Mouse (Mus musculus) ES-E14 (cell line): ENCODE measurements at regions not wholly inside any gene's neighbourhood (a gene's known extent, or its start where the extent isn't known, plus 50 kb on each side); places are given as distances from the start of the nearest gene placed in this dataset.

Experiments
- DNase-seq: peaks from one replicate; pipeline ENCODE4 v3.0.0-alpha.2; 2013; ENCODE audit warnings: low read depth, low spot score
- H3K27ac ChIP-seq: 2 replicates; pipeline ENCODE4 v1.5.1; 2012; ENCODE audit warnings: low read depth, mild to moderate bottlenecking, low read length, moderate library complexity, mixed read lengths; ENCODE audit not compliant: poor library complexity, insufficient read depth, severe bottlenecking
- H3K36me3 ChIP-seq: 2 replicates; pipeline ENCODE4 v1.6.1; 2012; ENCODE audit warnings: mild to moderate bottlenecking, low read length, moderate library complexity, mixed read lengths; ENCODE audit not compliant: control insufficient read depth, poor library complexity, insufficient read depth, severe bottlenecking
- H3K4me1 ChIP-seq, 2 experiments: fragments of 150-350 bp in 1 of 2; sonication (generic) in 1 of 2; 2 replicates each; pipeline ENCODE4 v1.6.1; 2012; ENCODE audit warnings: low read length in 2 of 2, mild to moderate bottlenecking in 1 of 2, mixed read lengths in 1 of 2; ENCODE audit not compliant: control insufficient read depth in 2 of 2, insufficient read depth in 2 of 2, poor library complexity in 1 of 2
- H3K4me3 ChIP-seq, 2 experiments: fragments of 150-350 bp in 1 of 2; sonication (generic) in 1 of 2; 2 replicates each; pipeline ENCODE4 v1.5.1; 2012; ENCODE audit warnings: low read length in 2 of 2, low read depth in 1 of 2, mild to moderate bottlenecking in 1 of 2, mixed read lengths in 1 of 2; ENCODE audit not compliant: insufficient read depth in 1 of 2, poor library complexity in 1 of 2, severe bottlenecking in 1 of 2
- H3K9ac ChIP-seq: 2 replicates; pipeline ENCODE4 v1.6.1; 2012; ENCODE audit warnings: low read depth, mild to moderate bottlenecking, low read length, mixed read lengths; ENCODE audit not compliant: poor library complexity, insufficient read depth, severe bottlenecking
- H3K9me3 ChIP-seq: fragments of 150-350 bp; sonication (generic); 2 replicates; pipeline ENCODE4 v1.6.1; 2012; ENCODE audit warnings: low read depth, mild to moderate bottlenecking, low read length; ENCODE audit not compliant: control insufficient read depth, insufficient read depth
- CHD2 ChIP-seq: IDR thresholded peaks from 2 replicates; pipeline ENCODE4 v1.6.1; 2014; ENCODE audit warnings: mild to moderate bottlenecking, low read depth, low read length, inconsistent platforms
- HCFC1 ChIP-seq: IDR thresholded peaks from 2 replicates; pipeline ENCODE4 v1.6.1; 2012; ENCODE audit warnings: low read length, inconsistent platforms, borderline replicate concordance; ENCODE audit not compliant: insufficient read depth
- MAFK ChIP-seq: IDR thresholded peaks from 2 replicates; pipeline ENCODE4 v1.6.1; 2014; ENCODE audit warnings: mild to moderate bottlenecking, low read depth, low read length, inconsistent platforms; ENCODE audit not compliant: insufficient read depth
- ZC3H11A ChIP-seq: IDR thresholded peaks from 2 replicates; pipeline ENCODE4 v1.6.1; 2012; ENCODE audit warnings: low read depth, mild to moderate bottlenecking, inconsistent platforms, low read length, borderline replicate concordance
- ZNF384 ChIP-seq: IDR thresholded peaks from 2 replicates; pipeline ENCODE4 v1.6.1; 2012; ENCODE audit warnings: low read depth, low read length, inconsistent platforms
- in situ Hi-C, 2 experiments: fragments of 600-800 bp; cut with MboI; formaldehyde crosslinking; loops; one replicate each; pipeline ENCODE4 v1.15.1; 2025; ENCODE audit warnings: low sequenced_read_pairs in 2 of 2, inconsistent platforms in 1 of 2; ENCODE audit not compliant: unreplicated experiment in 2 of 2

DNA sequence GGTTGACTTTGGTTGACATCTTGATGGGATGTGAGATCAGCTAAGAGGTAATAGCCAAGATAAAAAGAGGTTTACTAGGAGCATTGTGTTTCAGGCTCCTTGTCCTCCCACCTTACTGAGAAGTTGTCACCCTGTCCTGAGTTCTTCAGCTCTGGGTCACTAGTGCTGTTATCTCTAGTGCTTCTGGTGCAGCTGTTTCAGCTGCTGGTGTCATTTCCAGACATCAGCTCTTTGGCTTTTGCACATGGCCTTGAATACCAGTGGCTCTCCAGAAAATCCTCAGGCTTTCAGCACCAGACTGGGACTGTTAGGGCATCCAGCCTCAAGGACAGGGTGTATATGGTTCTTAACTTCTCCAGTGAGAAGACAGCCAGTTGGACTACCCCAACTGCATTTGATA, 697.9 kb upstream of the Ncam2 start:
- in situ Hi-C loops: no loop called here
- Histone ChIP-seq H3K36me3 (no peaks in the 10 kb centered on the region), H3K9ac (no peak overlapping the region), H3K4me1 (no peaks in the 10 kb centered on the region), H3K9me3 (no peaks in the 10 kb centered on the region), H3K4me3 (no peak overlapping the region), H3K27ac (no peak overlapping the region)
- TF ChIP-seq ZC3H11A: no peak
- no peak for DNase-seq

DNA sequence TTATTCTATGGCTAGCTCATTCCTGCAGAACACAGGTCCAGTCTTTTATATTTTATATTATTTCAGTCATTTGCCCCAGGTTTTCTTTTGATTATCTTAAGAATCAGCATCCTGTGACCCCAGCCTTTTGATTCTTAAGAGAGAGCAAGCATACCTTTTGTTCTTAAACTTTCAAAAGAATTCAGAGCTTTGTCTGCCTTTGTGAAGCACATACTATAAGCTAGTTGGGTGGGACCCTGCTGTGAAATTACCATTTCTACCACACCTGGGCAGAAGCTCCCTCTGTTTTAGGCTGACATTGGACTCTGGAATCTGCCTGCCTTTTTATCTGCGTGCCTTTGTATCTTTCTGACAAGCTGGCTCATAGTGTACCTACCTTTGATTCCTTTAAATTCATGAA, 697.2 kb upstream of the Ncam2 start:
- Histone ChIP-seq H3K4me1 (no peaks in the 10 kb centered on the region), H3K9ac (no peak overlapping the region), H3K9me3 (no peaks in the 10 kb centered on the region), H3K27ac (no peak overlapping the region), H3K36me3 (no peaks in the 10 kb centered on the region), H3K4me3 (no peak overlapping the region)
- in situ Hi-C loops: no loop called here
- peak; percentile 26 for DNase-seq
- TF ChIP-seq CHD2 (no peak), ZC3H11A (no peak), ZNF384 (no peak), HCFC1 (no peak), MAFK (no peak)

DNA sequence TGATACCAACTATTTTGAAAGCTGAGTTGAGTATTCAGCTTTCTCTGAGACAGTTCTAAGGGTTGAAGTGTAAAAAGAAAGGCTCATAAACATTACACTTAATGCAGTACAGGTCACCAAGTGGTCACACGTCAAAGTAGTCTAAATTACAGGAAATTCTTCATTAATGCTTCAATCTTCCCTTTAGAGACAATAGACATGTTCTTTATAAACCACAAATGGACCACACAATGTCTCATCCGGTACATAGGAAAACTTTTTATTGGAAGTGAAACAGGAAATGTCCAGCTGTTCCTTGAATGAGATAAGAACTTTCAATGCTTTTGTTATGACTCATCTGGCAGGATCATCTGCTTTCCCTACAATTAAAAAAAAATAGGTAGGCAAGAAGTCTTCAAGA, 687.8 kb upstream of the Ncam2 start:
- TF ChIP-seq ZC3H11A: no peak
- DNase-seq: no peak
- Histone ChIP-seq H3K36me3 (no peaks in the 10 kb centered on the region), H3K9ac (no peak overlapping the region), H3K4me1 (no peaks in the 10 kb centered on the region), H3K4me3 (no peak overlapping the region), H3K9me3 (no peaks in the 10 kb centered on the region), H3K27ac (no peak overlapping the region)
- in situ Hi-C loops: no loop called here

DNA sequence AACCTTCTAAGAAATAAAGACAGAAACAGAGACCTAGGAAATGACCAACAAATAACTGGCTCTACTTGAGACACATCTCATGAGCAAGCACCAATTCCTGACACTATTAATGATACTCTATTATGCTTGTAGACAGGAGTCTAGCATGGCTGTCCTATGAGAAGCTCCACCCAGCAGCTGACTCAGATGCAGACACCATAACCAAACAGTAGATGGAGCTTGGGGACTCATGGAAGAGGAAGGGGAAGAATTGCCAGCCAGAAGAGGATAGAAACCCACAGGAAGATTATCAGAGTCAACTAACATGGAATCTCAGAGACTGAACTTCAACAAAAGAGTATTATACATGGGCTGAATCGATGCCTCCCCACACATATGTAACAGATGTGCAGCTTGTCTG, 662.5 kb upstream of the Ncam2 start:
- in situ Hi-C loops: no loop called here
- no peak overlapping the region for H3K4me3 ChIP-seq
- H3K36me3 ChIP-seq: no peaks in the 10 kb centered on the region
- no peaks in the 10 kb centered on the region for H3K4me1 ChIP-seq
- H3K9ac ChIP-seq: no peak overlapping the region
- TF ChIP-seq HCFC1: no peak
- TF ChIP-seq ZC3H11A: no peak
- no peak for TF ChIP-seq ZNF384
- no peak for TF ChIP-seq MAFK
- no peak for TF ChIP-seq CHD2
- H3K27ac ChIP-seq: no peak overlapping the region
- H3K9me3 ChIP-seq: no peaks in the 10 kb centered on the region
- DNase-seq: no peak

DNA sequence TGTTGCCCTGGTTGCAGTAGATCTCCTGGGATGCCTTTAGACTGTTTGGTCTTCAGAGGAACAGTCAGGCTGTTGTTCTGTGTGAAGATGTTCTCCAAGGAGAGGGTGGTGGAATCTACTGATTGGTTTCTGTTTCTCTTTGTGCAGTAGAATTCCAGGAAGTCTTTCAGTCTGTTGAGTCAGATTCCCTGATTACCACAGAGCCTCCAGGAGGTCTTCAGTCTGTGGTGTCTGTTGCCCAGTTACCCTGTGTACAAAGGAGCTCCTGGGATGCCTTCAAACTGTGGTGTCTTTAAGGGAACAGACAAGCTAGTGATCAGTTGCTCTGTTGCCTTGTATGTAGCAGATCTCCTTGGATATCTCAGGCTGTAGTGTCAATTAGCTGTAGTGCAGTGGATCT, 653.9 kb upstream of the Ncam2 start:
- H3K9ac ChIP-seq: no peak overlapping the region
- no peak for TF ChIP-seq ZNF384
- TF ChIP-seq HCFC1: no peak
- no peak for TF ChIP-seq CHD2
- TF ChIP-seq MAFK: no peak
- no peak for TF ChIP-seq ZC3H11A
- DNase-seq: no peak
- H3K4me3 ChIP-seq: no peak overlapping the region
- in situ Hi-C loops: no loop called here
- no peak overlapping the region for H3K27ac ChIP-seq
- no peaks in the 10 kb centered on the region for H3K9me3 ChIP-seq
- H3K36me3 ChIP-seq: no peaks in the 10 kb centered on the region
- H3K4me1 ChIP-seq: no peaks in the 10 kb centered on the region
